Mouse (Mus musculus) kidney, adult 2 months (tissue): ENCODE data around the gene Mnd1.

Source experiments
- CTCF ChIP-seq: fragments of 200-500 bp; conservative IDR thresholded peaks from 2 replicates; pipeline ENCODE4 v1.5.1; 2011; ENCODE audit warnings: low read depth, mild to moderate bottlenecking, control low read depth, low read length, moderate library complexity, mixed read lengths; ENCODE audit not compliant: insufficient read depth, insufficient read length
- POLR2A ChIP-seq: fragments of 200-500 bp; IDR thresholded peaks from one replicate; pipeline ENCODE4 v1.6.1; 2011; ENCODE audit warnings: low read depth, low read length, control low read depth

DNA sequence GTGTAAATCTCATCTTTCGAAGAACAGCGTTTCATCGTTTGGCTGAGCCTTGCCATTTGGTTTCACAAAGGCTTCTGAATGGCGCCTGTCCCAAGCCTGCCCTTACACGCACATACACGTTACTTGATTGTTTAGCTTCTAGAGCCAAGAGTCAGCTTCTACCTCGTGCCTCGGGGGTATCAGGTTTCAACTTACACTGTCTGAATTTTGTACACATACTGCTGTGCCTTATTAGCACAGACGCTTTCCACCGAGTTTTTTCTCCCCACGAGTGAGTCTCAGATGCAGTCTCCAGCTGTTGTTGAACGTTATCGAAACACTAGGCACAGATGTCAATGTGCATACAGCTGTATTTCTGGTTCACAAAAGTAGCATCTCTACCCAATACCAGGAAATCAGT lies 96.3 kb downstream of the Mnd1 start:
- no peak for TF ChIP-seq CTCF
- TF ChIP-seq POLR2A, result no peak
